Mouse (Mus musculus): ENCODE results near the gene Senp3.

- TF ChIP-seq CTCF (IDR thresholded peaks at IDR 0.05; ENCODE audit: borderline replicate concordance, control insufficient read depth, extremely low read depth, insufficient read depth, low read length, poor library complexity) (no peak), POLR2A (IDR thresholded peaks at IDR 0.05; ENCODE audit: control insufficient read depth, extremely low read depth, insufficient read depth, low read length, poor library complexity) (no peak)
Measured at GRCm38 (mm10) chr11:69725951-69726350, 44.1 kb upstream of the Senp3 start.
